Mouse (Mus musculus): ENCODE measurements at regions not wholly inside any gene's neighbourhood (a gene's known extent, or its start where the extent isn't known, plus 50 kb on each side); places are given as distances from the start of the nearest gene placed in this dataset.
A peak's percentile ranks its signal among the peaks of the same experiment; 100 is the strongest.

GRCm38 (mm10) chr7:65787849-65788248 lies 73.7 kb upstream of the Pcsk6 start:
- ATAC-seq (ENCODE audit: low read depth), result no peak
- H3K4me3 ChIP-seq (ENCODE audit: low read length), result no peak overlapping the region
- H3K36me3 ChIP-seq (ENCODE audit: control insufficient read depth, insufficient read depth, low read length), result no peaks in the 10 kb centered on the region
- no peak overlapping the region for H3K27ac ChIP-seq (ENCODE audit: low read length)
- no peak overlapping the region for H3K4me2 ChIP-seq (ENCODE audit: low read depth, low read length)
- no peaks in the 10 kb centered on the region for H3K27me3 ChIP-seq (ENCODE audit: control insufficient read depth, insufficient read depth, low read depth, low read length)
- peaks cover 7% of the 10 kb centered on the region for H3K4me1 ChIP-seq (replicated peaks; ENCODE audit: control insufficient read depth, insufficient read depth, low read length)
- no peaks in the 10 kb centered on the region for H3K9me3 ChIP-seq (ENCODE audit: control insufficient read depth, low read length)
- WGBS, result 82% methylated on average over 5 of the region's 5 CpGs
- H3K9ac ChIP-seq (ENCODE audit: low read length), result no peak overlapping the region

GRCm38 (mm10) chr7:65790264-65790663 lies 71.3 kb upstream of the Pcsk6 start:
- 32% methylated on average over 6 of the region's 6 CpGs for WGBS
- ATAC-seq (ENCODE audit: low read depth), result peak; percentile 74
- H3K36me3 ChIP-seq (ENCODE audit: control insufficient read depth, insufficient read depth, low read length), result no peaks in the 10 kb centered on the region

GRCm38 (mm10) chr7:65792187-65792823 lies 69.2 kb upstream of the Pcsk6 start:
- Histone ChIP-seq H3K27ac (ENCODE audit: low read length) (no peak overlapping the region), H3K27me3 (ENCODE audit: control insufficient read depth, insufficient read depth, low read depth, low read length) (no peaks in the 10 kb centered on the region), H3K9ac (ENCODE audit: low read length) (no peak overlapping the region), H3K4me1 (replicated peaks; ENCODE audit: control insufficient read depth, insufficient read depth, low read length) (peaks cover 7% of the 10 kb centered on the region), H3K4me2 (ENCODE audit: low read depth, low read length) (no peak overlapping the region), H3K4me3 (ENCODE audit: low read length) (no peak overlapping the region), H3K9me3 (ENCODE audit: control insufficient read depth, low read length) (peaks cover 5% of the 10 kb centered on the region; the same call in 1 of the 2 replicates), H3K36me3 (ENCODE audit: control insufficient read depth, insufficient read depth, low read length) (no peaks in the 10 kb centered on the region)
- no peak for ATAC-seq (ENCODE audit: low read depth)
- 89% methylated on average over 10 of the region's 10 CpGs for WGBS

More at GRCm38 (mm10) chr7:65790264-65790663, 71.3 kb upstream of the Pcsk6 start:
- no peak overlapping the region for H3K4me3 ChIP-seq (ENCODE audit: low read length)
- H3K9me3 ChIP-seq (ENCODE audit: control insufficient read depth, low read length), result peaks cover 3% of the 10 kb centered on the region; the same call in 1 of the 2 replicates
- no peaks in the 10 kb centered on the region for H3K27me3 ChIP-seq (ENCODE audit: control insufficient read depth, insufficient read depth, low read depth, low read length)
- no peak overlapping the region for H3K9ac ChIP-seq (ENCODE audit: low read length)
- peaks cover 7% of the 10 kb centered on the region for H3K4me1 ChIP-seq (replicated peaks; ENCODE audit: control insufficient read depth, insufficient read depth, low read length)
- H3K4me2 ChIP-seq (ENCODE audit: low read depth, low read length), result no peak overlapping the region
- peak overlapping the region; percentile 54 for H3K27ac ChIP-seq (ENCODE audit: low read length)

- no peak overlapping the region for H3K4me2 ChIP-seq (ENCODE audit: low read depth, low read length)
- H3K4me3 ChIP-seq (ENCODE audit: low read length), result no peak overlapping the region
- no peak overlapping the region for H3K9ac ChIP-seq (ENCODE audit: low read length)
- ATAC-seq (ENCODE audit: low read depth), result no peak
- H3K4me1 ChIP-seq (replicated peaks; ENCODE audit: control insufficient read depth, insufficient read depth, low read length), result peaks cover 9% of the 10 kb centered on the region
- H3K27ac ChIP-seq (ENCODE audit: low read length), result no peak overlapping the region
- WGBS, result 81% methylated on average over 5 of the region's 5 CpGs
- H3K27me3 ChIP-seq (ENCODE audit: control insufficient read depth, insufficient read depth, low read depth, low read length), result no peaks in the 10 kb centered on the region
- H3K36me3 ChIP-seq (ENCODE audit: control insufficient read depth, insufficient read depth, low read length), result no peaks in the 10 kb centered on the region
- H3K9me3 ChIP-seq (ENCODE audit: control insufficient read depth, low read length), result no peaks in the 10 kb centered on the region
Observed at GRCm38 (mm10) chr7:65802306-65802705, 59.2 kb upstream of the Pcsk6 start.

GRCm38 (mm10) chr7:65802806-65803205 lies 58.7 kb upstream of the Pcsk6 start:
- ATAC-seq (ENCODE audit: low read depth), result peak; percentile 26; the same call in 1 of the 2 replicates
- Histone ChIP-seq H3K4me2 (ENCODE audit: low read depth, low read length) (no peak overlapping the region), H3K27me3 (ENCODE audit: control insufficient read depth, insufficient read depth, low read depth, low read length) (no peaks in the 10 kb centered on the region), H3K9ac (ENCODE audit: low read length) (no peak overlapping the region), H3K4me3 (ENCODE audit: low read length) (no peak overlapping the region), H3K9me3 (ENCODE audit: control insufficient read depth, low read length) (no peaks in the 10 kb centered on the region), H3K27ac (ENCODE audit: low read length) (no peak overlapping the region), H3K4me1 (replicated peaks; ENCODE audit: control insufficient read depth, insufficient read depth, low read length) (peaks cover 9% of the 10 kb centered on the region), H3K36me3 (ENCODE audit: control insufficient read depth, insufficient read depth, low read length) (no peaks in the 10 kb centered on the region)
- 78% methylated on average over 8 of the region's 8 CpGs for WGBS

- no peak overlapping the region for H3K4me3 ChIP-seq (ENCODE audit: low read length)
- 20% methylated on average over 11 of the region's 11 CpGs for WGBS
- H3K9ac ChIP-seq (ENCODE audit: low read length), result no peak overlapping the region
- no peak overlapping the region for H3K27ac ChIP-seq (ENCODE audit: low read length)
- peaks cover 9% of the 10 kb centered on the region for H3K4me1 ChIP-seq (replicated peaks; ENCODE audit: control insufficient read depth, insufficient read depth, low read length)
- no peaks in the 10 kb centered on the region for H3K36me3 ChIP-seq (ENCODE audit: control insufficient read depth, insufficient read depth, low read length)
- H3K4me2 ChIP-seq (ENCODE audit: low read depth, low read length), result no peak overlapping the region
- no peaks in the 10 kb centered on the region for H3K9me3 ChIP-seq (ENCODE audit: control insufficient read depth, low read length)
- ATAC-seq (ENCODE audit: low read depth), result peak; percentile 73
- no peaks in the 10 kb centered on the region for H3K27me3 ChIP-seq (ENCODE audit: control insufficient read depth, insufficient read depth, low read depth, low read length)
Observed at GRCm38 (mm10) chr7:65803422-65804303, 57.9 kb upstream of the Pcsk6 start.
